Mouse (Mus musculus) erythroblast, embryonic 14.5 days (primary cell): ENCODE data around the gene Inhbc.

Experiments
- GATA1 ChIP-seq: IDR thresholded peaks from 2 replicates; pipeline ENCODE4 v1.6.1; 2012; ENCODE audit warnings: low read length, inconsistent platforms, mixed read lengths
- TAL1 ChIP-seq: IDR thresholded peaks from 3 replicates; pipeline ENCODE4 v1.6.1; 2012; ENCODE audit warnings: low read length, inconsistent platforms, mixed read lengths

DNA sequence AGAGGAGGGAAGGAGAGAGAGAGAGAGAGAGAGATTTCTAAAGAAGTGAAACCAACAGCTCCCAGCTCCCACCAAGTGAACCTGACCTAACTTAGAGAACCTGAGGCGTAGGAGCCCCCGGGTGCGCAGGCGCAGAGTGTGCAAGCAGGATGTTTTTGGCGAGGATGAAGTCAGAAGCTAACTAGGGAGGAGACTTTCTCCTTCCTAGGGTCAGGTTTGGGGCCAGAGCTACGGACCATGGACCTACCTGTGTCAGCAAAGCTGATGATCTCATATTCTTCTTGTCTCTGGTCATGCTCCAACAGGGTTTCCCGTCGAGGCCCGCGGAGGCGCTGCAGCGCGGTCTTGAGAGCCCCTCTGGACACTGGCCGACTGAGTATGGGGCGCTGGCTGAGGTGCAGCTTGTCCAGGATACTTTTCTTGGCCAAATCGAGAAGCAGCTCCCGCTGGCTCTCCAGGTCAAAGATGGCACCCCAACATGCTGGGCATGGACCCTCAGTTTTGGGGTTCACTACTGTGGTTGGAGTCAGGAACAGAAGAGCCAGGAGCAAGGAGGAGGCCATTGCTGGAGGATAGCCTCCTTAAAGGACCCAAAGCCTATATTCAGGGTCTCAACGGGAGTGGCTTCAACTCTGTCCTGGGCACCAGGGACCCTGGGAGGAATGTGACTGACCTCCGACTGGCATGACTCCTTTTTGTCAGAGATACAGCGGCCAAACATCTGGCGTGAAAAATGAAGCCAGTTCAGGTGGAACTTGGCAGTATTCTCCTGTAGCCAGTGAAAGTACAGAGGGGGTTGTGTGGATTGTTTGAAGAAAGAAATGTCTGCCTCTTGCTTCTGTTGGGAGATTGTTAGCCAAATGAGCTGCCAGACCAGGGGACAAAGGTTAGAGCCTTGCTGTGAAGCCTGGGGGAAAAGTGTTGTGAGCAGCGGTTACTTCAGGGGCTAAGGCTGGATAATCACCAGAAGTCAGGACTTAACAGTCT, at the start of gene Inhbc:
- TF ChIP-seq GATA1: no peak
- TF ChIP-seq TAL1: no peak
